Mouse (Mus musculus) liver, postnatal 0 days (tissue): ENCODE data around the gene Shoc2.

ENCODE experiments used
- CTCF ChIP-seq: sonication (generic); IDR thresholded peaks from 2 replicates; pipeline ENCODE4 v1.5.1; 2016; ENCODE audit warnings: antibody characterized with exemption, low read depth
- EP300 ChIP-seq: IDR thresholded peaks from 2 replicates; pipeline ENCODE4 v1.6.1; 2016; ENCODE audit warnings: antibody characterized with exemption, low read depth, mild to moderate bottlenecking

- TF ChIP-seq CTCF (no peak), EP300 (no peak)
Measured at GRCm38 (mm10) chr19:53973656-53974055, 29.6 kb downstream of the Shoc2 start.
